Mouse (Mus musculus) CH12.LX (cell line): ENCODE data around the gene Ncaph2.

ENCODE experiments used
- CTCF ChIP-seq, 2 experiments: IDR thresholded peaks in 1 of 2; conservative IDR thresholded peaks in 1 of 2; 2 replicates each; pipeline ENCODE4 v1.5.1; 2011 to 2012; ENCODE audit warnings: low read depth in 2 of 2, low read length in 2 of 2, improper control_type of control experiment in 1 of 2, inconsistent platforms in 1 of 2, mild to moderate bottlenecking in 1 of 2, moderate library complexity in 1 of 2
- POLR2A ChIP-seq: IDR thresholded peaks from 2 replicates; pipeline ENCODE4 v1.6.1; 2011; ENCODE audit warnings: low read depth, mild to moderate bottlenecking, improper control_type of control experiment, low read length
- RCOR1 ChIP-seq: conservative IDR thresholded peaks from 2 replicates; pipeline ENCODE4 v1.6.1; 2012; ENCODE audit warnings: low read depth, mild to moderate bottlenecking, inconsistent platforms, low read length, improper control_type of control experiment
- TCF12 ChIP-seq: IDR thresholded peaks from 2 replicates; pipeline ENCODE4 v1.6.1; 2014; ENCODE audit warnings: low read depth, mild to moderate bottlenecking, inconsistent platforms, low read length, improper control_type of control experiment
- ZMIZ1 ChIP-seq: IDR thresholded peaks from 2 replicates; pipeline ENCODE4 v1.6.1; 2012; ENCODE audit warnings: low read depth, mild to moderate bottlenecking, inconsistent platforms, low read length, improper control_type of control experiment

GRCm38 (mm10) chr15:89406691-89407090 is 51.2 kb downstream of the Ncaph2 start:
- no peak for TF ChIP-seq POLR2A
- TF ChIP-seq ZMIZ1: no peak
- no peak for TF ChIP-seq TCF12
- TF ChIP-seq RCOR1: no peak
- no peak for TF ChIP-seq CTCF (conservative IDR thresholded peaks at IDR 0.05 in 1 of 2, IDR thresholded peaks at IDR 0.05 in 1 of 2; ENCODE audit: low read depth in 2 of 2, low read length in 2 of 2)
